Mouse (Mus musculus) forebrain, embryonic 11.5 days (tissue): ENCODE measurements around the gene Atrx. TPM values are rescaled to one million over a fixed set of nuclear protein-coding genes. Genes with fewer than 3 reads are reported as not detected.

Source experiments
- ATAC-seq: fragments of 200-750 bp; cut with Nextera tagmentation; replicated peaks from 2 replicates; pipeline ENCODE4 v1.8.0; 2017; ENCODE audit warnings: moderate TSS enrichment; ENCODE audit not compliant: low FRiP score
- DNase-seq: peaks from one replicate; pipeline ENCODE4 v3.0.0-alpha.2; 2017; ENCODE audit warnings: low spot score
- H3K27ac ChIP-seq: fragments of 300-500 bp; sonication (generic); 2 replicates; pipeline ENCODE4 v1.5.1; 2014; ENCODE audit warnings: low read depth, low read length
- H3K27me3 ChIP-seq: fragments of 300-500 bp; sonication (generic); 2 replicates; pipeline ENCODE4 v1.6.1; 2014; ENCODE audit warnings: mild to moderate bottlenecking, low read length, mixed read lengths; ENCODE audit not compliant: control insufficient read depth, insufficient read depth
- H3K36me3 ChIP-seq: fragments of 300-500 bp; sonication (generic); 2 replicates; pipeline ENCODE4 v1.6.1; 2014; ENCODE audit warnings: mild to moderate bottlenecking, low read length, moderate library complexity, mixed read lengths; ENCODE audit not compliant: control insufficient read depth, insufficient read depth
- H3K4me1 ChIP-seq: fragments of 300-500 bp; sonication (generic); replicated peaks from 2 replicates; pipeline ENCODE4 v1.6.1; 2014; ENCODE audit warnings: low read length, mixed read lengths; ENCODE audit not compliant: control insufficient read depth, insufficient read depth
- H3K4me2 ChIP-seq: fragments of 300-500 bp; sonication (generic); 2 replicates; pipeline ENCODE4 v1.6.1; 2014; ENCODE audit warnings: low read depth, mild to moderate bottlenecking, low read length, moderate library complexity, mixed read lengths; ENCODE audit not compliant: severe bottlenecking
- H3K4me3 ChIP-seq: fragments of 300-500 bp; sonication (generic); 2 replicates; pipeline ENCODE4 v1.5.1; 2014; ENCODE audit warnings: low read depth, low read length
- H3K9ac ChIP-seq: fragments of 300-500 bp; sonication (generic); 2 replicates; pipeline ENCODE4 v1.6.1; 2014; ENCODE audit warnings: low read length
- H3K9me3 ChIP-seq: fragments of 300-500 bp; sonication (generic); 2 replicates; pipeline ENCODE4 v1.6.1; 2016; ENCODE audit warnings: low read length, mixed read lengths; ENCODE audit not compliant: control insufficient read depth
- WGBS: fragments of 180-500 bp; shearing (Covaris S2); extraction: QIAGEN DNeasy Blood & Tissue Kit; methylation state at CpG from one replicate; pipeline ENCODE4 v1.1.7; 2014; 5-methylcytosine and 5-hydroxymethylcytosine counted together
- polyA plus RNA-seq: library from polyadenylated mRNA; unstranded; fragments of >200 nt; fragmentation: Nextera tagmentation; extraction: Ambion mirVana; gene quantifications from 2 replicates; pipeline ENCODE4 v1.2.1, GENCODE M21; 2014

Gene Atrx
- polyA plus RNA-seq, 1 experiment from 2014 or later: 228 TPM

- no peak overlapping the region for H3K27ac ChIP-seq
- WGBS: 12% methylated on average over 27 of the region's 36 CpGs
- peak overlapping the region; percentile 31 for H3K4me3 ChIP-seq
- H3K36me3 ChIP-seq: no peaks in the 10 kb centered on the region
- H3K9me3 ChIP-seq: no peaks in the 10 kb centered on the region
- no peaks in the 10 kb centered on the region for H3K4me1 ChIP-seq
- H3K27me3 ChIP-seq: peaks cover 39% of the 10 kb centered on the region
- ATAC-seq (peak; percentile 32; the same call in 1 of the 2 replicates), DNase-seq (peak; percentile 51)
- no peak overlapping the region for H3K9ac ChIP-seq
- peak overlapping the region; percentile 57 for H3K4me2 ChIP-seq
Observed at GRCm38 (mm10) chrX:105765005-105765706, 164.0 kb downstream of the Atrx start.

GRCm38 (mm10) chrX:105764162-105765004 is 164.8 kb downstream of the Atrx start, which contains the start of gene Fgf16:
Fgf16 (plus strand) TSS chrX:105764279.
- peak within 1 kb of the TSS; percentile 27; the same call in 1 of the 2 replicates for H3K9ac ChIP-seq
- H3K27me3 ChIP-seq: peaks cover 39% of the 10 kb centered on the region
- ATAC-seq (peak; percentile 35), DNase-seq (peak; percentile 55)
- H3K27ac ChIP-seq: no peak within 1 kb of the TSS
- no peaks in the 10 kb centered on the region for H3K36me3 ChIP-seq
- H3K9me3 ChIP-seq: no peaks in the 10 kb centered on the region
- peak within 1 kb of the TSS; percentile 57 for H3K4me2 ChIP-seq
- H3K4me1 ChIP-seq: no peaks in the 10 kb centered on the region
- H3K4me3 ChIP-seq: peak within 1 kb of the TSS; percentile 31
- 18% methylated on average over 74 of the region's 86 CpGs for WGBS

- peak; percentile 56 for ATAC-seq
- H3K4me3 ChIP-seq: peak overlapping the region; percentile 31
- peak overlapping the region; percentile 20; the same call in 1 of the 2 replicates for H3K9ac ChIP-seq
- H3K36me3 ChIP-seq: no peaks in the 10 kb centered on the region
- H3K4me1 ChIP-seq: no peaks in the 10 kb centered on the region
- 19% methylated on average over 19 of the region's 20 CpGs for WGBS
- H3K27ac ChIP-seq: no peak overlapping the region
- DNase-seq: peak; percentile 62
- H3K4me2 ChIP-seq: peak overlapping the region; percentile 57
- H3K27me3 ChIP-seq: peaks cover 39% of the 10 kb centered on the region
- no peaks in the 10 kb centered on the region for H3K9me3 ChIP-seq
Observed at GRCm38 (mm10) chrX:105763612-105764011, 165.6 kb downstream of the Atrx start.

GRCm38 (mm10) chrX:105762847-105763527 is 166.2 kb downstream of the Atrx start:
- WGBS: 16% methylated on average over 23 of the region's 23 CpGs
- peak overlapping the region; percentile 57; the same call in 1 of the 2 replicates for H3K4me2 ChIP-seq
- peaks cover 39% of the 10 kb centered on the region for H3K27me3 ChIP-seq

More at GRCm38 (mm10) chrX:105762847-105763527, 166.2 kb downstream of the Atrx start:
- no peak overlapping the region; the same call in 1 of the 2 replicates for H3K9ac ChIP-seq
- peak; percentile 55 for DNase-seq
- H3K36me3 ChIP-seq: no peaks in the 10 kb centered on the region
- H3K4me3 ChIP-seq: peak overlapping the region; percentile 31
- ATAC-seq: peak; percentile 34; the same call in 1 of the 2 replicates
- no peak overlapping the region for H3K27ac ChIP-seq
- H3K4me1 ChIP-seq: no peaks in the 10 kb centered on the region
- no peaks in the 10 kb centered on the region for H3K9me3 ChIP-seq

Other genes starting within 250 kb of the Atrx start
- gene Fgf16, start 165.1 kb downstream of the Atrx start, polyA plus RNA-seq: 0.11 TPM in 1 of 2 replicates, not detected in the other
- 39.0 and 45.6 TPM in 2 replicates for gene Magt1, start 82.5 kb upstream of the Atrx start, polyA plus RNA-seq
- gene Cox7b, start 86.3 kb upstream of the Atrx start, polyA plus RNA-seq: 258 and 277 TPM in 2 replicates
- gene Atp7a, start 97.9 kb upstream of the Atrx start, polyA plus RNA-seq: 21.8 and 22.0 TPM in 2 replicates
- 0.12 and 0.41 TPM in 2 replicates for gene Tlr13, start 213.8 kb upstream of the Atrx start, polyA plus RNA-seq